Mouse (Mus musculus) layer of hippocampus, adult 9-11 months (tissue): ENCODE data around the gene Arih1.

Experiments
- DNase-seq: peaks from one replicate; pipeline ENCODE4 v3.0.0; 2022

Arih1 gene

GRCm38 (mm10) chr9:59486549-59487065, at the start of gene Arih1:
Gene Arih1, minus strand, starts transcription at chr9:59486618.
- peak; percentile 98 for DNase-seq

- DNase-seq = no peak
Observed at GRCm38 (mm10) chr9:59533889-59534288, 47.5 kb upstream of the Arih1 start.

GRCm38 (mm10) chr9:59533422-59533821, 47.0 kb upstream of the Arih1 start:
- no peak for DNase-seq

GRCm38 (mm10) chr9:59531645-59532044, 45.2 kb upstream of the Arih1 start:
- no peak for DNase-seq

- DNase-seq = no peak
Observed at GRCm38 (mm10) chr9:59528274-59528673, 41.9 kb upstream of the Arih1 start.

GRCm38 (mm10) chr9:59527580-59527979, 41.2 kb upstream of the Arih1 start:
- DNase-seq = no peak

- DNase-seq = no peak
Observed at GRCm38 (mm10) chr9:59526727-59527126, 40.3 kb upstream of the Arih1 start.

- no peak for DNase-seq
Observed at GRCm38 (mm10) chr9:59522906-59523305, 36.5 kb upstream of the Arih1 start.

GRCm38 (mm10) chr9:59519396-59519795, 33.0 kb upstream of the Arih1 start:
- DNase-seq = no peak

GRCm38 (mm10) chr9:59518976-59519375, 32.6 kb upstream of the Arih1 start:
- DNase-seq = no peak

- no peak for DNase-seq
Observed at GRCm38 (mm10) chr9:59517127-59517526, 30.7 kb upstream of the Arih1 start.

- no peak for DNase-seq
Observed at GRCm38 (mm10) chr9:59515069-59515468, 28.7 kb upstream of the Arih1 start.

- DNase-seq = no peak
Observed at GRCm38 (mm10) chr9:59512381-59512780, 26.0 kb upstream of the Arih1 start.

- DNase-seq = no peak
Observed at GRCm38 (mm10) chr9:59508146-59508545, 21.7 kb upstream of the Arih1 start.

- DNase-seq = no peak
Observed at GRCm38 (mm10) chr9:59487331-59487730, 913 bp upstream of the Arih1 start.

- DNase-seq = peak; percentile 44
Observed at GRCm38 (mm10) chr9:59486076-59486518, 321 bp downstream of the Arih1 start.

- no peak for DNase-seq
Observed at GRCm38 (mm10) chr9:59485511-59486075, 825 bp downstream of the Arih1 start.

GRCm38 (mm10) chr9:59484760-59485159, 1.7 kb downstream of the Arih1 start:
- no peak for DNase-seq

GRCm38 (mm10) chr9:59482419-59482818, 4.0 kb downstream of the Arih1 start:
- DNase-seq = peak; percentile 9

- no peak for DNase-seq
Observed at GRCm38 (mm10) chr9:59476617-59477016, 9.8 kb downstream of the Arih1 start.

- no peak for DNase-seq
Observed at GRCm38 (mm10) chr9:59474838-59475237, 11.6 kb downstream of the Arih1 start.

- DNase-seq = no peak
Observed at GRCm38 (mm10) chr9:59473171-59473570, 13.2 kb downstream of the Arih1 start.

- no peak for DNase-seq
Observed at GRCm38 (mm10) chr9:59469446-59469845, 17.0 kb downstream of the Arih1 start.

GRCm38 (mm10) chr9:59464293-59464692, 22.1 kb downstream of the Arih1 start:
- no peak for DNase-seq

- no peak for DNase-seq
Observed at GRCm38 (mm10) chr9:59458997-59459510, 27.4 kb downstream of the Arih1 start.
